Mouse (Mus musculus) thymus, adult 18-20 months (tissue): Measurements from ENCODE around the gene Fam184a.

Experiments used
- DNase-seq, 2 experiments: peaks; one replicate each; pipeline ENCODE4 v3.0.0; 2022; ENCODE audit warnings: mixed read lengths in 2 of 2

Gene Fam184a

GRCm38 (mm10) chr10:53750955-53751652 is at the start of gene Fam184a:
TSS of gene Fam184a (minus strand) at chr10:53751123.
- peak; percentile 5 to 14 for DNase-seq

- no peak for DNase-seq
These were observed 45.3 kb upstream of the Fam184a start for GRCm38 (mm10) chr10:53796258-53796581.

DNA sequence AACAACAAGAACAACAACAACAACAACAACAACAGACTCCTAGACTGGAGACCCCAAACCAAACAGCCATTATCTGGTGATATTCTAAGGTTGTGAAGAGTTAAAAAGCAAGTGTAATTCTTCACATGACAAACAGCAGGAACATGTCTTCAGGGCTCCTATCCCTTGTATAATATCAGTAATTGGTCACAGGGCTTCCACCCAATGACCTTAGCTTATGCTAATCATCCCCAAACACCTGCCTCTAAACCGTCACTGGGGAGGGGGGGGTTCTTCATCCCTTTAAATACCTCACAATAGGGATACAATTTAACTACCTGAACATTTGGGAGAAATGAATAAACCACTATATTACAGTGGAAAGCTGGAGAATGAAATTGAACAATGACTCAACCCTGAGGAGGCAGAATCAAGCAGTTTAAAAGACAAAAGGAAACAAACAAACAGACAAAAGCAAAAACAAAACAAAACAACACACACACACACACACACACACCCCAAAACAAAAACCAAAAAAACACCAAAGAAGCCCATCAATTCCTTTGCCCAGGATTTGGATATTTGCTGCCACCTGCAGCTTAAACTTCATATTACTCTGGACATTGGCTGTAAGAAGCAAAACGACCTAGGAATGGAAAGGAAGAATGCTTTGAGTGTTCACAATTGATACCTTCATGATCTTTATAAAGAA is 44.8 kb upstream of the Fam184a start:
- no peak for DNase-seq

GRCm38 (mm10) chr10:53791281-53791680 is 40.4 kb upstream of the Fam184a start:
- no peak for DNase-seq

GRCm38 (mm10) chr10:53776591-53776990 is 25.7 kb upstream of the Fam184a start:
- DNase-seq = no peak

DNA sequence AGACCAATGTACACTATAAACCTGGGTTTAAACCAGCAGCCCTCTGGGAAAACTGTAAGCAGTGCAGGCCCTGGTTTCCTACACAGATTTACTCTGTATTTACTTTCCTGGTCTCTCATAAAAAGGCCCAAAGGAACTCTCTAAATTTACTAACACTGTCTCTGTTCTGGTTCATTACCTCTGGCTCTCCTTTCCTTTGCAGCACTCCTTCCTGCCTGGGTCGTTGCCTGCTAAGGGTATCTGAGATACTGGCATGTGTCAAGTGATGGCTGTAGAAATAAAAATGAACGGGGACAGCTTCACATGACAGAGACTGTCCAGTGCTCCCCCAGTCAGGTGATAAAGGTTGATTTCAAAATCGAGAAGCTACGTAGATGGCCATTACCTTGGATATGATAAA is 21.8 kb upstream of the Fam184a start:
- DNase-seq = no peak

DNA sequence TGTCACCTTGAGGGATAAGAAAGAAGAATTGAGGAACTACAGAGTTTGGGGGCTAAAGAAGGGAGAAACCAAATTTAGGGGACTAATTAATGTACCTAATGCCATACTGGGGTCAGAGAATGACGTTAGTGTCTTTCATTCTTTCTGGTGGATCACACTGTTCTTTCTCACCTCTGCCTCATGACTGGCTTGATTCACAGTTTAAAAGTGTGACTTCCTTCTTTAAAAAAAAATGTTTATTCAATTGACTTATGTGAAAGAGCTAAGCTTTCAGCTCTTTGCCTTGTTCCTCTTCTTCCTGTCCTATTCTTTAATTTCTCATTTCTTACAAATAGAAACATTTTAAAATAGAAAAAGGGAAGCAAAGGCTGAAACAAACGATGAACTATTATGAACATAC is 20.6 kb upstream of the Fam184a start:
- no peak for DNase-seq

GRCm38 (mm10) chr10:53768745-53769144 is 17.8 kb upstream of the Fam184a start:
- DNase-seq = no peak

DNA sequence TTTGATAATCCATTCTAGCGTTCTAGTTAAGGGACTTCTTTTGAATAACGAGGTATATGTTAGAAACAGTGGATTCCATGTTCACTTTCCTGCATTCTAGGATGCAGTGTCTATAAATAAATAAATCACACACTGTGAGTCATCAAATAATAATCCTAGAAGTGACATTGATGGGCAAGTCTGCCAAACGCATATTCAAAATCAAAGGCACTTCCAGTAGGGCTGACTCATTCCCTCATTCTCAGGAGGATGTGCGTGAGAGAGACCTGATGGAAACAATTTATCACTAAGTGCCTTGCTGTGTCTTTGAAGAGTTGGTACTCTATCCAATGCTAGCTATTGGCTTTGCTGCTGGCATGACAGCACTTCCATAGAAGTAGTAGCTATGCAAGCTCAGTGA is 14.5 kb upstream of the Fam184a start:
- no peak for DNase-seq

- DNase-seq = no peak
These were observed 1.8 kb upstream of the Fam184a start for GRCm38 (mm10) chr10:53752723-53753122.

- no peak for DNase-seq
These were observed 508 bp downstream of the Fam184a start for GRCm38 (mm10) chr10:53750275-53750954.

- DNase-seq = no peak
These were observed 4.9 kb downstream of the Fam184a start for GRCm38 (mm10) chr10:53746039-53746438.

- DNase-seq = no peak
These were observed 8.0 kb downstream of the Fam184a start for GRCm38 (mm10) chr10:53742961-53743360.

DNA sequence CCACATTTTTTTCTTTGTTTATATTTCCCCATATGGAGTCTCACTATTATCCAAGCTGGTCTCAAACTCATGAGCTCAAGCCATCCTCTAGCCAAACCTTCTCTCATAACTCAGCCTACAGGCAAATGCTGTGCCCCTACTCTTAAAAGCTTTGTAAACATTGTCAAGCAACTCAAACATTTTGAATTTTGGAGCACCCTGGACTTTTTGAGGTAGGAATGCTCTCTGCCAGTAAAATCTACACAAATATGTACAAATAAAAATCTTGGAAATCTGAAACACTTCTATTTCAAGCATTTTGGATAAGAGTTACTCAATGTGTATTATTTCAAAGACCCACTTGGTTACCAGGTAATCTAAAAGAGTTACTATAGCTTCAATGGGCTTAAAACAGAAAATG is 10.9 kb downstream of the Fam184a start:
- no peak for DNase-seq

DNA sequence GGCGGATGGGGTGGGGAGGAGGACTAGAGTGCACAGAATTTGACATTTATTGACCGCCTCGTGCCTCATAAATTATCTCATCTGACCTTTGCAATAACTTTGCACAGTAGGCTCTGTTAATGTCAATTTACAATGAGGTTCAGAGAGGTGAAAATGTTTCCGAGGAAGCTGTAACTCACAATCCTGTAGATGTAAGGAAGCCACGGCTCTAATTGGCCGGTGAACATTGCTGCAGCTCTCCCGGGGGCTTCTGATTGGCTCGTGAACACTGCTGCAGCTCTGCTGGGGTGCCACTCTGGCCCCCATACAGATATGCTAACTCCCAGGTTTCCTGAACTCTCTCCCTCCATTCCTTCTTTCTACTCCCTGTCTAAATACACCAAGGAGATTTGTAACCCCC is 12.1 kb downstream of the Fam184a start:
- DNase-seq = no peak

- no peak for DNase-seq
These were observed 15.6 kb downstream of the Fam184a start for GRCm38 (mm10) chr10:53735201-53735865.

DNA sequence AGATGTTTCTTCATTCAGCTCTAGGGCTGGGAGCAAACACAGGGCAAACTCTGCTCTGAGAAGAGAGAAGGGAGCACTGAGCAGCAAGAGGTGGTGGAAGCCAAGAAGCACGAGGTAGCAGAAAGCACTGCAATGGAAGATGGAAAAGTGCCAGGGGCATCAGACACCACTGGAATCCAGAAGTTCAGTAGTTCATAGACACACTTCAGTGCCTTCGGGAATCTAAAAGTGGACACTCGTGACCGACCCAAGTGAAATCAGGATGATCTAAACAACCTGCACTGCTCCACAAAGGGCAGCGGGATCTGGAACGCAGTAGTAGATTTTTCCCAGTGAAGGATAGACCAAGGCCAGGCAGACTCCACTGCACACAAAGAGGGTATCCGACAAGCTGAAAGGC is 18.6 kb downstream of the Fam184a start:
- DNase-seq = no peak

- no peak for DNase-seq
These were observed 22.0 kb downstream of the Fam184a start for GRCm38 (mm10) chr10:53728883-53729282.

GRCm38 (mm10) chr10:53725301-53725700 is 25.6 kb downstream of the Fam184a start:
- DNase-seq = no peak

DNA sequence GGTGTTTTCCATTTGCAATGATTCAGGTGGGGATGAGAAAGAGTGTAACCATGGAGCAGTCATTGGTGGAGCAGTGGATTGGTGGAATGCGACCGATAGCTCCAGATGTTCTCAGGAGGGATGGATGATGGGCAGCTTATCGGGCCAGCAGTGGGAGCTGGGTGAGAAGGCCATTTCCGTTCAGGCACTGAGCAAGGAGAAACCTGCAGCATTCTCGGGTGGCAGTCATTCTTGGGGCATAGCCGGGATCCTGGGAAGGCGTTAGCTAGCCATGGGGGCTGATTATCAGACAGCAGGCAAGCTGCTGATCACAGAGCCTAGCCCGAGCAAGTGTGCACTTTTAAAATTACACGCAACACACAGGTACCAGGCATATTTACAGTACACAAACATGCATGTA is 46.4 kb downstream of the Fam184a start:
- no peak for DNase-seq

DNA sequence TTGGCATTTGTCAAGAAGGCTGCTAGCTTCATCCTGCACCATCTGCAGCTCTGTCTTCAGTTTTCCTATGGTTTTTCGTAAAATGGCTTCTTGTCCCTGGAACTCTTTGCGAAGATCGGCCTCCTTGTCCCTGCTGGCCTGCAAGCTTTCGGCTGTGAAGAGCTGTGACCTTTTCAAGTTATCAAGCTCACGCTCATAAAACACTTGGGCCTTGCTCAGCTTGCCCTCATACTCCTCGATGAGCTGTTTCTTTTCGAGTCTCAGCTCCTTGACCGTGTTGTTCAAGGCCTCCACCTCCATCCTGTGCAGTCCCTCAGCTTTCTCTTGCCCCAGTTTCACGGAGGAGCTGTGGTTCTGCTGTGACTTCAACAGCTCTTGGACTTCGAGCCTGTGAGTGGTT is 52.4 kb downstream of the Fam184a start:
- DNase-seq = no peak

DNA sequence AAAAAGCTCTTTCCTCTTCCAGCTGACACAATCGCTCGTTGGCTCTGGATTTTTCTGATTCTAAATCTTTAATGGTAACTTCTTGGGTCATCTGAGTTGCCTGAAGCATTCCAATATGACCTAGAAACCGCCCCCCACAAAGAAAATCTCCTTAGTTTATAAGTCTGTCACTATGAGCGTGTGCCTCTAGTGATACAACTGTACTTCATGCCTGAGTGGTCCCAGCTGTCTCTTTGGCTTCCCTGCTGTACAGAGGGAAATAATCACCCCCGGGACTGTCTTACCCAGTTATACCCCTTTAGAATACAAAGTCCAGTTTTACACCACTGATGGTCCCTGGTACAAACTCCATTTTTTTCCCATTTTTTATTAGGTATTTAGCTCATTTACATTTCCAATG is 56.2 kb downstream of the Fam184a start:
- DNase-seq = no peak

DNA sequence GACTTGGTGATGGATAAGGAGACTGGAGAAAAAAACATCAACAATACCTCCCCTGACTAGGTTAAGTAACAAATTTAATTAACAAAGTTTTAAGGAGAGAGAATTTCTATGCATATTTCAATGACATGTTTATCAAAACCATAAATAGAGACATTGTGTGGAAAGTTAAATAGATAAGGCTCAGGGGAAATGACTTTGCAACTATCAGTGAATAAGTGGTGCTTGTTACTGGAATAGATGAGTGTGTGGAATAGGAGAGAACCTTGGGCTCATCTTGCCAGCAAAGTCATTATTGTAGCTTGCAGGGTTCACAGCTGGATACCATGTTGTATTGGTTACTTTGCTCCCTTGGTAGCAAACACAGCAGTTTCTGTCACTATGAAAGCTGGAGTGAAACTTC is 59.7 kb downstream of the Fam184a start:
- no peak for DNase-seq
